Mouse (Mus musculus): Measurements from ENCODE around the gene Rasgrp2. TPM values are rescaled to one million over a fixed set of nuclear protein-coding genes. Genes with fewer than 3 reads are reported as not detected.

The Rasgrp2 gene
- 97.5 and 116 TPM in 2 replicates for polyA plus RNA-seq (2015; fragmentation: Nextera tagmentation; extraction: Ambion mirVana)

DNA sequence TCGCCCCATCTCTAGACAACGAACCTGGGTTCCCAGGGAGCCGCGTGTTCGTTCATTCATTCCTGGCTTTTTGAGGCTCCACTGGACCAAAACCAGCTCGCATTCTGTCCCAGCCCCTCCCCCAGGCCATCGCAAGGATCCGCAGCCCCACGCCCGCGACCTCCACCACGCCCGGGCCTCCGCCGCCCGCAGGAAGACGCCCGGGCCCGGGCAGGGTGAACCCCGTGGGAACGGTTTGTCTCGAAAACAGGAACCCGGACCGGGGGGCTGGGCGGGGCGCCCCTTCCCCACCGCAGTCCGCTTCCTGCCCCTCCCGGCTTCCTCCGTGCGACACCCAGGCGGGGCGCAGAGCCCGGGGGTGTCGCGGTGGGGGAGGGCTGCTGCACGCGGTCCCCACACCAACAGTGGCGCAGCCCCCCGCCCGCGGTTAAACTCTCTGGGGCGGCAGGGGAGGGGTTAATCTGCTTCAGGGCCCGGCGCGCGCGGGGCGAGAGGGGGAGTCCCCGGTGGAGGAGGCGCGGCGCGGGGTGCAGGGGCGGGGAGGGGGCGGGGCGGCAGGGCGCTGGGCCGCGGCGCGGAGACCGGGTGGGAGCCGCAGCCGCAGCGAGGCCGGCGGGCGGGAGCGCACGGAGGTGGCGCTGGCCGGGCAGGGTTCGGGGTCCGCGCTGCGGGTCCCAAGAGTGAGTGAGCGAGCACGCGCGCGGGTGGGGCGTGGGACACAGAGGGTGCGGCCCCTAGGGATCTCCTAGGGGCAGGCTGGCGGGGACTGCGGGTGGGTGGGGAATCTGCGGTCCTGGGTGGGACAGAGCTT lies at the start of gene Rasgrp2:
Rasgrp2 (plus strand) TSS at position 56 of the 811 bp plus-strand sequence.
- peaks cover 32% of the 10 kb centered on the region for H3K4me1 ChIP-seq (replicated peaks; ENCODE audit: insufficient read depth, low read length)
- H3K9me3 ChIP-seq (replicated peaks; ENCODE audit: low read length): no peaks in the 10 kb centered on the region
- peak within 1 kb of the TSS; percentile 52; the same call in 1 of the 2 replicates for H3K27ac ChIP-seq
- H3K36me3 ChIP-seq (ENCODE audit: insufficient read depth, low read length): no peaks in the 10 kb centered on the region
- peak; percentile 61 for DNase-seq (ENCODE audit: low spot score)
- no peak for TF ChIP-seq CTCF (IDR thresholded peaks at IDR 0.05; ENCODE audit: low read depth)
- 1% methylated on average over 70 of the region's 87 CpGs for WGBS
- no peaks in the 10 kb centered on the region for H3K27me3 ChIP-seq (ENCODE audit: insufficient read depth, low read length)
- peak within 1 kb of the TSS; percentile 52 for H3K4me3 ChIP-seq (replicated peaks; ENCODE audit: low read depth, low read length)
- peak within 1 kb of the TSS; percentile 91 for H3K4me2 ChIP-seq (ENCODE audit: low read length)
- peak within 1 kb of the TSS; percentile 67 for H3K9ac ChIP-seq (ENCODE audit: low read depth, low read length)
- ATAC-seq (replicated peaks; ENCODE audit: low FRiP score, low read depth): no peak

DNA sequence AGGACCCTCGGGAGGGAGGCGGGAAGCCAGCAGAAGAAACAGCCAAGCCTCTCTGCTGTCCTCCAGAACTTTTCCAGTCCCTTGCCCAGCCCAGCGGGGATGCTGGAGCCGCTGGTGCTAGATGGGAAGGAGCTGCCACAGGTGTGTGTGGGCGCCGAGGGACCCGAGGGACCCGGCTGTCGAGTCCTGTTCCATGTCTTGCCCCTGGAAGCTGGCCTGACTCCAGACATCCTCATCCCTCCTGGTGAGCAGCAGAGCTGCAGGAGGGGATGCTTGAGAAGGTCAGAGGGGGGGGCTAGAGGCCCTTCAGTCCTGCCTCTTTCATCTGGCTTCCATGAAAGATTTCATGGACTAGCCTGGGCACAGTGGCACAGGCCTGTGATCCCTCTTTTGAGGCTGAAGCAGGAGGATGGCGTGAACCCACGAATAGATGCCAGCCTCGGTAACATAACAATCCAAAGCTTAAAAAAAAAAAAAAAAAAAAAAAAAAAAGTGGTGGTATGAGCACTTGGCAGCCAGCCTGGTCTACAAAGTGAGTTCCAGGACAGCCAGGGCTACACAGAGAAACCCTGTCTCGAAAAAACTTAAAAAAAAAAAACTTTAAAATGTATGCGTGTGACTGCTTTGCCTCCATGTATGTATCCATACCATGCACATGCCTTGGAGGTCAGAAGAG lies 47.6 kb upstream of the Rasgrp2 start:
- no peak overlapping the region for H3K9ac ChIP-seq (ENCODE audit: low read depth, low read length)
- no peak for TF ChIP-seq CTCF (IDR thresholded peaks at IDR 0.05; ENCODE audit: low read depth)
- no peak overlapping the region for H3K27ac ChIP-seq
- DNase-seq (ENCODE audit: low spot score) (no peak), ATAC-seq (replicated peaks; ENCODE audit: low FRiP score, low read depth) (no peak)
- 68% methylated on average over 14 of the region's 14 CpGs for WGBS
- H3K9me3 ChIP-seq (replicated peaks; ENCODE audit: low read length): no peaks in the 10 kb centered on the region
- no peak overlapping the region for H3K4me3 ChIP-seq (replicated peaks; ENCODE audit: low read depth, low read length)
- H3K27me3 ChIP-seq (ENCODE audit: insufficient read depth, low read length): no peaks in the 10 kb centered on the region
- H3K4me2 ChIP-seq (ENCODE audit: low read length): no peak overlapping the region
- 0 out of 2 replicates have a peak, but pooled peaks cover 4% of the 10 kb centered on the region for H3K4me1 ChIP-seq (replicated peaks; ENCODE audit: insufficient read depth, low read length)
- H3K36me3 ChIP-seq (ENCODE audit: insufficient read depth, low read length): peaks cover 18% of the 10 kb centered on the region; the same call in 1 of the 2 replicates

DNA sequence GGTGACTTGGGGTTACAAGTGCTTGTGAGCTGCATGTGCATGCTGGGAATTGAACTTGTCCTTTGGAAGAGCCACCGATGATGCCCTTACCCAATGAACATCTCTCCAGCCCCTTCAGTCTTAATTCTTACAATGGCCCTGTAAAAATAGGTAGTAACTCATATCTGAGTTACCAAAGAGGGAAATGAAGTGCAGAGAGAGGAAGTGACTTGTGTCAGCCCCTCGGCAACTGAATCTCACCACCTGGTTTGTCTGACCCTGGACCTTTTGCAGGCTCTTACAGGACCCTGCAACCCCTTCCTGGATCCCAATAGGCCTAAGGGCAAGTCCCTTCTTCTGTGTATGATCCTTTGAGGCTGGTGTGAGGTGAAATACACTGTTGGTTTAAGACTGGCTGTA lies 47.0 kb upstream of the Rasgrp2 start:
- Histone ChIP-seq H3K4me3 (replicated peaks; ENCODE audit: low read depth, low read length) (no peak overlapping the region), H3K4me2 (ENCODE audit: low read length) (no peak overlapping the region), H3K27me3 (ENCODE audit: insufficient read depth, low read length) (no peaks in the 10 kb centered on the region), H3K27ac (no peak overlapping the region), H3K4me1 (replicated peaks; ENCODE audit: insufficient read depth, low read length) (0 out of 2 replicates have a peak, but pooled peaks cover 4% of the 10 kb centered on the region), H3K9ac (ENCODE audit: low read depth, low read length) (no peak overlapping the region), H3K36me3 (ENCODE audit: insufficient read depth, low read length) (0 out of 2 replicates have a peak, but pooled peaks cover 17% of the 10 kb centered on the region), H3K9me3 (replicated peaks; ENCODE audit: low read length) (no peaks in the 10 kb centered on the region)
- 76% methylated on average over 2 of the region's 2 CpGs for WGBS
- no peak for TF ChIP-seq CTCF (IDR thresholded peaks at IDR 0.05; ENCODE audit: low read depth)
- ATAC-seq (replicated peaks; ENCODE audit: low FRiP score, low read depth) (no peak), DNase-seq (ENCODE audit: low spot score) (no peak)

DNA sequence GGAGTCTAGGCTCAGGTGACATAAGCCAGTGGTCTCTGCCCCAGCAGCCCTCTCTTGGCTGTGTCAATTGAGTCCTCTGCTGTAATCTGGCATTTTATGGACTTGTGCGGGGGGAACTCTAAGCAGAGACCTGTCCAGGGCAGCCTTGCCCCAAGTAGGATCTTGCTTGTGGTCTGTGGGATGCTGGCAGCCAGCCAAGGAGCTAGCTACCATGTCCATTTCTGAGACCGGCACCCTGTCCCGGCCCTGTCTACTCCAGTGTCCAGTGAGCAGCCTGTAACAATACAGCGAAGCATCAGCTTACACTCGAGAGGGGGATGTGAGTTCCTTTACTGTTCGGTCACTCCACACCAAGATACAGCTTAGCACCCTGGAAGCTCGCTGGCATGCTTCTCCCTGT lies 45.1 kb upstream of the Rasgrp2 start:
- Histone ChIP-seq H3K4me2 (ENCODE audit: low read length) (no peak overlapping the region), H3K27ac (no peak overlapping the region), H3K9ac (ENCODE audit: low read depth, low read length) (no peak overlapping the region), H3K36me3 (ENCODE audit: insufficient read depth, low read length) (0 out of 2 replicates have a peak, but pooled peaks cover 17% of the 10 kb centered on the region), H3K4me1 (replicated peaks; ENCODE audit: insufficient read depth, low read length) (0 out of 2 replicates have a peak, but pooled peaks cover 4% of the 10 kb centered on the region), H3K4me3 (replicated peaks; ENCODE audit: low read depth, low read length) (no peak overlapping the region), H3K9me3 (replicated peaks; ENCODE audit: low read length) (no peaks in the 10 kb centered on the region), H3K27me3 (ENCODE audit: insufficient read depth, low read length) (no peaks in the 10 kb centered on the region)
- 49% methylated on average over 7 of the region's 7 CpGs for WGBS
- DNase-seq (ENCODE audit: low spot score) (no peak), ATAC-seq (replicated peaks; ENCODE audit: low FRiP score, low read depth) (no peak)
- no peak for TF ChIP-seq CTCF (IDR thresholded peaks at IDR 0.05; ENCODE audit: low read depth)

DNA sequence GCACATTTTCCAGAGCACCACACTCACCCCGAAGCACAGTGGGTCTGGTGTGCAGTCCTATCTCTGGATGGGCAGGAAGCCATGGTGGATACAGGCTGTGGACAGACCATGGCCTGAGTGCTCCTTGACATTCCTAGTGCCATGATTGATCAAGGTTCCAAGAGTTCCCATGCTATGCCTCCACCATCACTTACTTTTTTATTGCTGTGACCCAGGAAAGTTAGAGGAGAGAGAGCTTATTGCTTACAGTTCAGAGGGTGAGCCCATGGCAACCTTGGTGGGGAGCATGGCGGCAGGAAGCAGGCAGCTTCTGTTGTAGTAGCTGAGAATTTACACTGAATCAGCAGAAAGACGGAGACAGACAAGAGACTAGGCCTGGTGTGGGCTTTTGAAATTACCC lies 37.8 kb upstream of the Rasgrp2 start:
- Histone ChIP-seq H3K9me3 (replicated peaks; ENCODE audit: low read length) (no peaks in the 10 kb centered on the region), H3K4me2 (ENCODE audit: low read length) (no peak overlapping the region), H3K36me3 (ENCODE audit: insufficient read depth, low read length) (0 out of 2 replicates have a peak, but pooled peaks cover 8% of the 10 kb centered on the region), H3K27me3 (ENCODE audit: insufficient read depth, low read length) (no peaks in the 10 kb centered on the region), H3K9ac (ENCODE audit: low read depth, low read length) (no peak overlapping the region), H3K27ac (no peak overlapping the region), H3K4me1 (replicated peaks; ENCODE audit: insufficient read depth, low read length) (peaks cover 6% of the 10 kb centered on the region; the same call in 1 of the 2 replicates), H3K4me3 (replicated peaks; ENCODE audit: low read depth, low read length) (no peak overlapping the region)
- WGBS: 95% methylated on average over 3 of the region's 3 CpGs
- ATAC-seq (replicated peaks; ENCODE audit: low FRiP score, low read depth) (no peak), DNase-seq (ENCODE audit: low spot score) (no peak)
- TF ChIP-seq CTCF (IDR thresholded peaks at IDR 0.05; ENCODE audit: low read depth): no peak

DNA sequence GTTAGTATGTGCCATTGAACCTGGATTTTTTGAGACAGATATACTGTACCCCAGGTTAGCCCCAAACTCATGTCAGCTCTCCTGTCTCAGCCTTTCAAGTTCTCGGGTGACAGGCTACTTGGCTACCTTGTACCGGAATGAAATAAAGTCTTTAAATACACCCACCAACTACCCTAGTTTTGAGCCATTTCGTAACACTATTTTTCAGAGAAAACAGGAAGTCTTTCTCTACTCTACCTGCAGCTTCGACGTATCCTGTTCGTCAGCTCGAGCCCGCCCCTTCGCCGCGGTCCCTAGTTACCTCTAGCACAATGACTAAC lies 36.1 kb upstream of the Rasgrp2 start:
- Histone ChIP-seq H3K4me1 (replicated peaks; ENCODE audit: insufficient read depth, low read length) (peaks cover 6% of the 10 kb centered on the region; the same call in 1 of the 2 replicates), H3K27me3 (ENCODE audit: insufficient read depth, low read length) (no peaks in the 10 kb centered on the region), H3K4me2 (ENCODE audit: low read length) (peak overlapping the region; percentile 59), H3K9ac (ENCODE audit: low read depth, low read length) (peak overlapping the region; percentile 19; the same call in 1 of the 2 replicates), H3K27ac (peak overlapping the region; percentile 65), H3K4me3 (replicated peaks; ENCODE audit: low read depth, low read length) (peak overlapping the region; percentile 81), H3K9me3 (replicated peaks; ENCODE audit: low read length) (no peaks in the 10 kb centered on the region), H3K36me3 (ENCODE audit: insufficient read depth, low read length) (peaks cover 24% of the 10 kb centered on the region)
- no peak for DNase-seq (ENCODE audit: low spot score)
- under 1% methylated on average over 11 of the region's 11 CpGs for WGBS
- TF ChIP-seq CTCF (IDR thresholded peaks at IDR 0.05; ENCODE audit: low read depth): no peak
- no peak for ATAC-seq (replicated peaks; ENCODE audit: low FRiP score, low read depth)

All from kidney, postnatal 0 days (tissue).